Mouse (Mus musculus) neural tube, embryonic 13.5 days (tissue): ENCODE measurements around the gene Smarcad1. TPM values are rescaled to one million over a fixed set of nuclear protein-coding genes. Genes with fewer than 3 reads are reported as not detected.

ENCODE experiments used
- ATAC-seq: fragments of 200-750 bp; cut with Nextera tagmentation; 2 replicates; pipeline ENCODE4 v1.8.0; 2017; ENCODE audit warnings: low read depth, mild to moderate bottlenecking, moderate TSS enrichment, moderate library complexity
- H3K27ac ChIP-seq: fragments of 300-500 bp; sonication (generic); replicated peaks from 2 replicates; pipeline ENCODE4 v1.5.1; 2015; ENCODE audit warnings: moderate library complexity, mild to moderate bottlenecking, inconsistent platforms
- H3K27me3 ChIP-seq: fragments of 300-500 bp; sonication (generic); 2 replicates; pipeline ENCODE4 v1.6.1; 2015; ENCODE audit warnings: mild to moderate bottlenecking, inconsistent platforms
- H3K36me3 ChIP-seq: fragments of 300-500 bp; sonication (generic); 2 replicates; pipeline ENCODE4 v1.6.1; 2015; ENCODE audit warnings: mild to moderate bottlenecking, inconsistent platforms
- H3K4me1 ChIP-seq: fragments of 300-500 bp; sonication (generic); replicated peaks from 2 replicates; pipeline ENCODE4 v1.6.1; 2015; ENCODE audit warnings: inconsistent platforms
- H3K4me2 ChIP-seq: fragments of 300-500 bp; sonication (generic); 2 replicates; pipeline ENCODE4 v1.6.1; 2015; ENCODE audit warnings: inconsistent platforms, mild to moderate bottlenecking, moderate library complexity
- H3K4me3 ChIP-seq: fragments of 300-500 bp; sonication (generic); 2 replicates; pipeline ENCODE4 v1.5.1; 2015; ENCODE audit warnings: mild to moderate bottlenecking, inconsistent platforms
- H3K9ac ChIP-seq: fragments of 300-500 bp; sonication (generic); 2 replicates; pipeline ENCODE4 v1.6.1; 2015; ENCODE audit warnings: moderate library complexity, mild to moderate bottlenecking, inconsistent platforms
- H3K9me3 ChIP-seq: fragments of 300-500 bp; sonication (generic); 2 replicates; pipeline ENCODE4 v1.6.1; 2016; ENCODE audit warnings: inconsistent platforms
- WGBS: fragments of 180-500 bp; shearing (Covaris S2); methylation state at CpG from one replicate; pipeline ENCODE4 v1.1.7; 2015; 5-methylcytosine and 5-hydroxymethylcytosine counted together
- polyA plus RNA-seq: library from polyadenylated mRNA; unstranded; fragments of >200 nt; fragmentation: Nextera tagmentation; extraction: Ambion mirVana; gene quantifications from 2 replicates; pipeline ENCODE4 v1.2.1, GENCODE M21; 2015

The Smarcad1 gene
- polyA plus RNA-seq, 1 experiment from 2014 or later = 69.8 TPM

- 93% methylated on average over 4 of the region's 4 CpGs for WGBS
- Histone ChIP-seq H3K9ac (no peak overlapping the region), H3K27me3 (no peaks in the 10 kb centered on the region), H3K36me3 (no peaks in the 10 kb centered on the region), H3K27ac (no peak overlapping the region), H3K4me1 (no peaks in the 10 kb centered on the region), H3K4me3 (no peak overlapping the region), H3K9me3 (no peaks in the 10 kb centered on the region), H3K4me2 (no peak overlapping the region)
- ATAC-seq = no peak
These were observed 114.7 kb downstream of the Smarcad1 start for GRCm38 (mm10) chr6:65157042-65157441.

GRCm38 (mm10) chr6:65159381-65159942 lies 117.1 kb downstream of the Smarcad1 start:
- H3K9me3 ChIP-seq = no peaks in the 10 kb centered on the region
- no peak overlapping the region for H3K4me3 ChIP-seq
- H3K4me2 ChIP-seq = no peak overlapping the region
- ATAC-seq = no peak
- no peaks in the 10 kb centered on the region for H3K27me3 ChIP-seq
- H3K4me1 ChIP-seq = no peaks in the 10 kb centered on the region
- H3K27ac ChIP-seq = no peak overlapping the region
- no peaks in the 10 kb centered on the region for H3K36me3 ChIP-seq
- H3K9ac ChIP-seq = no peak overlapping the region
- 70% methylated on average over 4 of the region's 4 CpGs for WGBS

- Histone ChIP-seq H3K9ac (no peak overlapping the region), H3K4me1 (no peaks in the 10 kb centered on the region), H3K27me3 (no peaks in the 10 kb centered on the region), H3K36me3 (no peaks in the 10 kb centered on the region), H3K27ac (no peak overlapping the region), H3K4me2 (no peak overlapping the region), H3K9me3 (no peaks in the 10 kb centered on the region), H3K4me3 (no peak overlapping the region)
- WGBS = 82% methylated on average over 6 of the region's 6 CpGs
- no peak for ATAC-seq
These were observed 121.8 kb downstream of the Smarcad1 start for GRCm38 (mm10) chr6:65164137-65164536.

GRCm38 (mm10) chr6:65164977-65165376 lies 122.6 kb downstream of the Smarcad1 start:
- WGBS = 81% methylated on average over 5 of the region's 5 CpGs
- Histone ChIP-seq H3K27me3 (no peaks in the 10 kb centered on the region), H3K27ac (no peak overlapping the region), H3K36me3 (no peaks in the 10 kb centered on the region), H3K9me3 (no peaks in the 10 kb centered on the region), H3K4me1 (no peaks in the 10 kb centered on the region), H3K4me2 (no peak overlapping the region), H3K9ac (no peak overlapping the region), H3K4me3 (no peak overlapping the region)
- ATAC-seq = no peak

Other genes starting within 250 kb of the Smarcad1 start
- 6.3 and 7.9 TPM in 2 replicates for gene Hpgds, start 102.3 kb downstream of the Smarcad1 start, polyA plus RNA-seq